Mouse (Mus musculus): ENCODE measurements around the gene Cdcp1.

Gene Cdcp1

DNA sequence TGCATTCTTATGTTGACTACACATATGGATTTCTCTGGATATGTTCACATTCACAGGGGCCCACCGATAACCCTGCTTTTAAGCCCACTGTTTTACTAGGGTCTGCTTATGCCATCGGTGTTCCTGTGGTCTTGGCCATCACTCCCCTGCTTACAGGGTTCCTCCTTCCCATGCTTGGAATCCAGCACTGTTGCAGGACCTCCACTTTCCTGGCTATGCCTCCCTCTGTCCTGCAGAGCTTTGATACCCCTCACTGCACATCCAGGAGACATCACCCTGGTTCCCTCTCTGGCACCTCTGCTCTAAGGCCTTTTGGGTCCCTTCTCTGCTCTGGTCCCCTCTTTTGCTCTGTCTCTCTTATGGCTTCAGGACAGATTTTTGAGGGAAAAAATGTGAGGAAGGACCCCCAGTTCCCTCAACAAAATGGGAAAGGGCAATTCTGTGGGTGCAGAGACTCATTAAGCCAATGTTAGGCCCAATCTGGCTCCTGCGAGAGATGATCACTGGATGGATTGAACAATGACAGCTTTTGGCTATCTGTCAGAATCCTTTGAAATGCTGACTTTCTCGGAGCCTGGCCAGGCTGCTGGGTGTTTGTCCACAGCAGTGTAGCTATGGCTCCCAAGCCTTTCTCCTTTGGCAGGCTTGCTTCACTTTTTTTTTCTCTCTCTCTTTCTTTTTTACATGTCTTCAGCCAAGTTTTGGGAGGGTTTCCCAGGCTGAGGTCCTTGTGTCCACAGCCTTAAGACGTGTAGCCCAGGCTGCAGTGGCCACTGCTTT, 65.4 kb downstream of the Cdcp1 start, which contains the start of gene Clec3b:
Gene Clec3b, plus strand, starts transcription at position 706 of the 780 bp plus-strand sequence.
- DNase-seq, result no peak

DNA sequence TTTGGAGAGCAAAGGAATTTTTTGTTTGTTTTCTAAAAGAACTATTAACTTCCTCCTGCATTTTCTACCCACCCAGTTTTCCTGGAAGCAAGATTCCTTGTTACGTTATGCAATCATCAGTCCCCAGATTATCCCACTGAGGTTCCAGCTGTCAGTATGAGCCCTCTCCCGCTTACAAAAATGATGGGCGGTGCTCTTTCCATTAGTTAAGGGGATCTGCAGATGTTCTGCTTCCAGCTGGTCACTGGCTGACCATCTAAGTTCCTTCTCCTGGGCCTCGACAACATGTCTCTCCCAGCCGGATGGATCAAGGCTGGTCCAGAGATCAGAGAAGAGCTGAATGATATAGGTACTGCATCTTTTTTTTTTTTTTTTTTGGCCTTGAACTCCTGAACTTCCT, 67.4 kb downstream of the Cdcp1 start:
- no peak for DNase-seq

- DNase-seq, result no peak
These were observed 75.8 kb downstream of the Cdcp1 start for GRCm38 (mm10) chr9:123139887-123140614.

GRCm38 (mm10) chr9:123138891-123139474, 76.9 kb downstream of the Cdcp1 start:
- DNase-seq, result no peak

- DNase-seq, result no peak
These were observed 78.7 kb downstream of the Cdcp1 start for GRCm38 (mm10) chr9:123136953-123137682.

- no peak for DNase-seq
These were observed 82.8 kb downstream of the Cdcp1 start for GRCm38 (mm10) chr9:123132994-123133393.

DNA sequence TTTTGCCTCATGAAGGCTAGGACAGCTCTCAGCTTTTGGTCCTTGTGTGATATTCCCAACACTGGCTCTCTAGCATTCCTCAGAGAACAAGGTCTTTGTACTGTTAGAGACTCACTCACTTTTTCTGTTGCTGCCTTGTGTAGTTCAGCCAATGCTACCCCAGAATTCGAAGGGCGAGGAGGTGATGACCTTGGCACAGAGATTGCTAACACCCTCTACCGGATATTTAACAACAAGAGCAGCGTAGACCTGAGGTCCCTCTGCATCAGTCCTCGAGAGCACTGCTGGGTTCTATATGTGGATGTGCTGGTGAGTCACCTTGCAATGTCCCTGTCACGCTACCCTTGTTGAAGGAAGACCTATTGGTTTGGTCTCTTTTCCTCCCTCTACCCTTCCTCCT, 88.2 kb downstream of the Cdcp1 start:
- DNase-seq, result no peak

GRCm38 (mm10) chr9:123124413-123124981, 91.3 kb downstream of the Cdcp1 start:
- no peak for DNase-seq

- DNase-seq, result no peak
These were observed 92.0 kb downstream of the Cdcp1 start for GRCm38 (mm10) chr9:123123571-123124412.

DNA sequence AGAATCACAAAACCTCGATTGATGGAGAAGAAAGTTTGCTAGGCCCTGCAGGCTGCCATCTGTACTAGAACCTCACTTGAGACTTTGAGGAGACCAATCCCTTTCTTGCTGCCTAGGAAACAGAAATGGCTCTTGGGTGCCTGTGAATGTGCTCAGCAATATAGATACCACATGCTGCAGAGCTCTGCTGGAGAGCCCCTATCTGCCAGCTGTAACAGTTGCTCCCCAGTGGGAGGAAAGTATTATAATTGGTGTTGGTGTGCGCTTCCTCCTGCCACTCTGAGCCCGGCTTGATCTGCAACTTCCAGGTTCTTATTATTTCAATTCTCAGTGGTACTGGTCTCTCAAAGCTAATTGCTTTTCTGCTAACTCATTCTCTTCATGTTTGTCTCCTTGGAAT, 92.8 kb downstream of the Cdcp1 start:
- no peak for DNase-seq
